Mouse (Mus musculus) neutrophil, adult 5-6 weeks (primary cell): ENCODE data around the gene Oxct2b. TPM values are rescaled to one million over a fixed set of nuclear protein-coding genes. Genes with fewer than 3 reads are reported as not detected.
"Not testable (repeated sequence)": the region's sequence is repeated elsewhere in the genome, so short reads cannot be mapped to it uniquely, and the experiment has no call there.

ENCODE experiments used
- ATAC-seq: fragments of 151-379, 151-347 bp; 2 replicates; pipeline ENCODE4 v1.8.0; 2017; ENCODE audit warnings: mild to moderate bottlenecking, moderate TSS enrichment; ENCODE audit not compliant: insufficient number of reproducible peaks, poor library complexity, low FRiP score, severe bottlenecking; ENCODE audit errors: extremely low read depth
- total RNA-seq: library from RNA; stranded (forward); fragments of 200-1000 nt; gene quantifications from 2 replicates; pipeline ENCODE4 v1.2.3, GENCODE M21; 2017

Oxct2b gene
- total RNA-seq, 1 experiment from 2014 or later = not detected

- ATAC-seq = not testable (repeated sequence)
These were observed 4.6 kb upstream of the Oxct2b start for GRCm38 (mm10) chr4:123111275-123111983.

GRCm38 (mm10) chr4:123112216-123112764 is 3.8 kb upstream of the Oxct2b start:
- no peak for ATAC-seq

GRCm38 (mm10) chr4:123114651-123115050 is 1.4 kb upstream of the Oxct2b start:
- ATAC-seq = not testable (repeated sequence)

GRCm38 (mm10) chr4:123116640-123117039 is 574 bp downstream of the Oxct2b start:
- not testable (repeated sequence) for ATAC-seq

- ATAC-seq = no peak
These were observed 5.2 kb downstream of the Oxct2b start for GRCm38 (mm10) chr4:123121286-123121685.

- ATAC-seq = no peak
These were observed 10.6 kb downstream of the Oxct2b start for GRCm38 (mm10) chr4:123126626-123127025.

GRCm38 (mm10) chr4:123127051-123127450 is 11.0 kb downstream of the Oxct2b start:
- no peak for ATAC-seq

- ATAC-seq = no peak
These were observed 21.5 kb downstream of the Oxct2b start for GRCm38 (mm10) chr4:123137551-123137950.

- ATAC-seq = peak; percentile 85
These were observed 23.6 kb downstream of the Oxct2b start, which contains the start of gene Ppie for GRCm38 (mm10) chr4:123139513-123140154. TSS of gene Ppie (minus strand) at chr4:123139951.

- ATAC-seq = no peak
These were observed 31.5 kb downstream of the Oxct2b start for GRCm38 (mm10) chr4:123147446-123148150.

- no peak for ATAC-seq
These were observed 35.9 kb downstream of the Oxct2b start for GRCm38 (mm10) chr4:123152003-123152402.

- ATAC-seq = no peak
These were observed 36.9 kb downstream of the Oxct2b start for GRCm38 (mm10) chr4:123152976-123153375.

GRCm38 (mm10) chr4:123155004-123155403 is 38.9 kb downstream of the Oxct2b start:
- ATAC-seq = no peak

- no peak for ATAC-seq
These were observed 39.4 kb downstream of the Oxct2b start for GRCm38 (mm10) chr4:123155427-123155826.

- ATAC-seq = no peak
These were observed 39.8 kb downstream of the Oxct2b start for GRCm38 (mm10) chr4:123155840-123156239.

- ATAC-seq = no peak
These were observed 44.5 kb downstream of the Oxct2b start for GRCm38 (mm10) chr4:123160571-123160970.

GRCm38 (mm10) chr4:123161251-123161650 is 45.2 kb downstream of the Oxct2b start:
- ATAC-seq = not testable (repeated sequence)

GRCm38 (mm10) chr4:123162305-123162917 is 46.3 kb downstream of the Oxct2b start:
- ATAC-seq = no peak

GRCm38 (mm10) chr4:123164157-123164556 is 48.1 kb downstream of the Oxct2b start:
- no peak for ATAC-seq
